Mouse (Mus musculus): Measurements from ENCODE around the gene Clstn2. TPM values are rescaled to one million over a fixed set of nuclear protein-coding genes. Genes with fewer than 3 reads are reported as not detected.

Gene Clstn2
- total and polyA plus RNA-seq, 3 experiments: not detected

- dilution Hi-C loops (cut with MboI; ENCODE audit: extremely low pct_ligation_motif_present, extremely low pct_unique_long_range_greater_than_20kb, low sequenced_read_pairs) (no loop called here), in situ Hi-C loops (cut with MboI; ENCODE audit: low pct_ligation_motif_present, low pct_unique_long_range_greater_than_20kb, low sequenced_read_pairs) (no loop called here)
- H3K27me3 ChIP-seq (replicated peaks): no peaks in the 10 kb centered on the region
- H3K9me3 ChIP-seq (replicated peaks; ENCODE audit: low read length): peaks cover 72% of the 10 kb centered on the region
- no peak overlapping the region for H3K4me2 ChIP-seq (ENCODE audit: insufficient read depth, low read depth, poor library complexity, severe bottlenecking)
- H3K9ac ChIP-seq (ENCODE audit: insufficient read depth, low read depth): no peak overlapping the region
- no peak overlapping the region for H3K27ac ChIP-seq (ENCODE audit: insufficient read depth, low read depth)
- no peak for DNase-seq (ENCODE audit: extremely low read depth)
- TF ChIP-seq ZNF384 (IDR thresholded peaks at IDR 0.05; ENCODE audit: low read depth, low read length): no peak
- TF ChIP-seq MAX (IDR thresholded peaks at IDR 0.05; ENCODE audit: low read length): no peak
- no peak for TF ChIP-seq HCFC1 (IDR thresholded peaks at IDR 0.05; ENCODE audit: low read depth, low read length)
- no peak for TF ChIP-seq NELFE (IDR thresholded peaks at IDR 0.05; ENCODE audit: low read depth, low read length)
- no peak for TF ChIP-seq MYC (IDR thresholded peaks at IDR 0.05; ENCODE audit: low read depth, low read length)
- no peak for TF ChIP-seq RAD21 (IDR thresholded peaks at IDR 0.05; ENCODE audit: low read depth, low read length)
- TF ChIP-seq ZC3H11A (IDR thresholded peaks at IDR 0.05; ENCODE audit: low read depth, low read length): no peak
- TF ChIP-seq CHD1 (IDR thresholded peaks at IDR 0.05; ENCODE audit: low read depth, low read length): no peak
- TF ChIP-seq PAX5 (IDR thresholded peaks at IDR 0.05; ENCODE audit: low read length): no peak
- no peak for TF ChIP-seq USF1 (IDR thresholded peaks at IDR 0.05; ENCODE audit: low read depth, low read length)
- TF ChIP-seq BHLHE40 (IDR thresholded peaks at IDR 0.05; ENCODE audit: low read depth, low read length): no peak
- TF ChIP-seq CTCF (conservative IDR thresholded peaks at IDR 0.05 in 1 of 2, IDR thresholded peaks at IDR 0.05 in 1 of 2; ENCODE audit: low read depth in 2 of 2, low read length in 2 of 2): no peak
- TF ChIP-seq UBTF (IDR thresholded peaks at IDR 0.05; ENCODE audit: low read depth, low read length): no peak
- TF ChIP-seq ETS1 (conservative IDR thresholded peaks at IDR 0.05; ENCODE audit: low read depth, low read length): no peak
- TF ChIP-seq EP300 (IDR thresholded peaks at IDR 0.05; ENCODE audit: low read length): no peak
- TF ChIP-seq E2F4 (IDR thresholded peaks at IDR 0.05; ENCODE audit: insufficient replicate concordance, low read depth, low read length): no peak
- no peak for TF ChIP-seq IRF4 (IDR thresholded peaks at IDR 0.05; ENCODE audit: low read depth, low read length)
- TF ChIP-seq MAZ (IDR thresholded peaks at IDR 0.05; ENCODE audit: low read depth, low read length): no peak
- H3K36me3 ChIP-seq (replicated peaks in 1 of 2; ENCODE audit: control insufficient read depth in 1 of 2, insufficient read depth in 1 of 2, low read length in 1 of 2): no peaks in the 10 kb centered on the region
- H3K4me3 ChIP-seq (replicated peaks in 1 of 3; ENCODE audit: low read depth in 2 of 3, low read length in 2 of 3, poor library complexity in 1 of 3): no peak overlapping the region
- no peaks in the 10 kb centered on the region for H3K4me1 ChIP-seq (ENCODE audit: control insufficient read depth in 1 of 2, insufficient read depth in 2 of 2)
- no peaks in the 10 kb centered on the region for H3K79me2 ChIP-seq (replicated peaks; ENCODE audit: control insufficient read depth, extremely low read depth, insufficient read depth, poor library complexity, severe bottlenecking)
Observed at GRCm38 (mm10) chr9:97763048-97763447, 269.9 kb downstream of the Clstn2 start.

GRCm38 (mm10) chr9:97755599-97756270 lies 277.2 kb downstream of the Clstn2 start:
- in situ Hi-C loops (cut with MboI; ENCODE audit: low pct_ligation_motif_present, low pct_unique_long_range_greater_than_20kb, low sequenced_read_pairs): no loop called here
- dilution Hi-C loops (cut with MboI; ENCODE audit: extremely low pct_ligation_motif_present, extremely low pct_unique_long_range_greater_than_20kb, low sequenced_read_pairs): no loop called here

More at GRCm38 (mm10) chr9:97755599-97756270, 277.2 kb downstream of the Clstn2 start:
- Histone ChIP-seq H3K4me2 (ENCODE audit: insufficient read depth, low read depth, poor library complexity, severe bottlenecking) (no peak overlapping the region), H3K27ac (ENCODE audit: insufficient read depth, low read depth) (no peak overlapping the region), H3K79me2 (replicated peaks; ENCODE audit: control insufficient read depth, extremely low read depth, insufficient read depth, poor library complexity, severe bottlenecking) (no peaks in the 10 kb centered on the region), H3K9ac (ENCODE audit: insufficient read depth, low read depth) (no peak overlapping the region), H3K36me3 (replicated peaks in 1 of 2; ENCODE audit: control insufficient read depth in 1 of 2, insufficient read depth in 1 of 2, low read length in 1 of 2) (no peaks in the 10 kb centered on the region), H3K27me3 (replicated peaks) (no peaks in the 10 kb centered on the region), H3K9me3 (replicated peaks; ENCODE audit: low read length) (peaks cover 67% of the 10 kb centered on the region), H3K4me3 (replicated peaks in 1 of 3; ENCODE audit: low read depth in 2 of 3, low read length in 2 of 3, poor library complexity in 1 of 3) (no peak overlapping the region), H3K4me1 (ENCODE audit: control insufficient read depth in 1 of 2, insufficient read depth in 2 of 2) (no peaks in the 10 kb centered on the region)
- no peak for TF ChIP-seq SMC3 (IDR thresholded peaks at IDR 0.05; ENCODE audit: low read depth, low read length)
- no peak for TF ChIP-seq SIN3A (IDR thresholded peaks at IDR 0.05; ENCODE audit: low read length)
- TF ChIP-seq MXI1 (IDR thresholded peaks at IDR 0.05; ENCODE audit: low read depth, low read length): no peak
- no peak for DNase-seq (ENCODE audit: extremely low read depth)

Data from CH12.LX (cell line).